18 mouse cellular contexts compared by ENCODE assay signal in genomic region chr10:67143661-67144060, GRCm38 (mm10). TPM values are rescaled to one million over a fixed set of nuclear protein-coding genes. Genes with fewer than 3 reads are reported as not detected.
DNase-seq lines count a peak whose midpoint lies in the region; ATAC-seq and TF ChIP-seq lines count a peak whose summit lies in the region.
"Had no signal": no experiment of that assay in that cellular context is flagged by ENCODE, and none has a peak within 500 bp of the region (broad histone marks: within the 10 kb centered on the region; RNA-seq: fewer than 3 reads in every experiment).

No protein-coding gene starts in this region.

- H3K36me3 ChIP-seq in hindbrain, postnatal 0 days (ENCODE audit: insufficient read depth, low read length) = no peaks in the 10 kb centered on the region
- H3K36me3 ChIP-seq in hindbrain, embryonic 13.5 days = no peaks in the 10 kb centered on the region
- H3K36me3 ChIP-seq: intestine, embryonic 15.5 days; neural tube, embryonic 13.5 days had no signal

- no peak overlapping the region for H3K9ac ChIP-seq in hindbrain, postnatal 0 days (replicated peaks; ENCODE audit: low read length)
- H3K9ac ChIP-seq in hindbrain, embryonic 13.5 days = no peak overlapping the region
- H3K9ac ChIP-seq: intestine, embryonic 15.5 days; neural tube, embryonic 13.5 days had no signal

- no peak for ATAC-seq in hindbrain, postnatal 0 days
- no peak for ATAC-seq in hindbrain, embryonic 13.5 days (ENCODE audit: low FRiP score)
- ATAC-seq: intestine, embryonic 15.5 days; midbrain, embryonic 16.5 days had no signal

- H3K9me3 ChIP-seq in hindbrain, postnatal 0 days (ENCODE audit: low read length) = no peaks in the 10 kb centered on the region
- no peaks in the 10 kb centered on the region for H3K9me3 ChIP-seq in hindbrain, embryonic 13.5 days
- H3K9me3 ChIP-seq: intestine, embryonic 15.5 days; neural tube, embryonic 13.5 days had no signal

- H3K4me1 ChIP-seq in hindbrain, postnatal 0 days (ENCODE audit: insufficient read depth, low read length) = 0 out of 2 replicates have a peak, but pooled peaks cover 3% of the 10 kb centered on the region
- peaks cover 7% of the 10 kb centered on the region for H3K4me1 ChIP-seq in hindbrain, embryonic 13.5 days (replicated peaks)
- H3K4me1 ChIP-seq in lung, adult 2 months (ENCODE audit: control insufficient read depth, insufficient read depth, low read length) = peaks cover 5% of the 10 kb centered on the region; the same call in 1 of the 2 replicates
- H3K4me1 ChIP-seq: intestine, embryonic 15.5 days had no signal

- no peak overlapping the region for H3K4me3 ChIP-seq in hindbrain, postnatal 0 days (ENCODE audit: low read length)
- H3K4me3 ChIP-seq in hindbrain, embryonic 13.5 days = no peak overlapping the region
- H3K4me3 ChIP-seq in lung, adult 2 months (replicated peaks; ENCODE audit: extremely low read depth, low read depth, low read length) = no peak overlapping the region
- H3K4me3 ChIP-seq: heart, adult 2 months; intestine, embryonic 15.5 days; neural tube, embryonic 13.5 days had no signal

- peak; percentile 23 to 41 for DNase-seq in adrenal gland, postnatal 36 days
- DNase-seq in adrenal gland, postnatal 4 days (ENCODE audit: low spot score in 2 of 2) = no peak
- peak; percentile 48 for DNase-seq in hindbrain, postnatal 0 days (ENCODE audit: low spot score)
- DNase-seq in lung, postnatal 14 days = peak; percentile 22
- no peak for DNase-seq in lung, adult 2 months
- peak; percentile 38 for DNase-seq in mesoderm, embryonic 11.5 days (ENCODE audit: low read depth, low spot score)
- DNase-seq in natural killer cell, adult 2 months (ENCODE audit: low spot score in 2 of 2) = no peak
- DNase-seq: adrenal gland, postnatal 14 days; cerebellum, adult 11 months; heart, adult 2 months; kidney, postnatal 4 days; liver; thymus, postnatal 36 days had no signal

- TF ChIP-seq CTCF in hindbrain, postnatal 0 days (IDR thresholded peaks at IDR 0.05; ENCODE audit: low read depth) = no peak
- TF ChIP-seq CTCF in lung, adult 2 months (IDR thresholded peaks at IDR 0.05; ENCODE audit: insufficient read depth, low read length) = no peak

- no peaks in the 10 kb centered on the region for H3K27me3 ChIP-seq in hindbrain, postnatal 0 days (ENCODE audit: insufficient read depth, low read length)
- no peaks in the 10 kb centered on the region for H3K27me3 ChIP-seq in hindbrain, embryonic 13.5 days
- H3K27me3 ChIP-seq: intestine, embryonic 15.5 days; neural tube, embryonic 13.5 days had no signal

- TF ChIP-seq POLR2A in lung, adult 2 months (IDR thresholded peaks at IDR 0.05; ENCODE audit: borderline replicate concordance, extremely low read depth, low read depth, low read length) = no peak

- no peak overlapping the region for H3K27ac ChIP-seq in hindbrain, postnatal 0 days
- H3K27ac ChIP-seq in hindbrain, embryonic 13.5 days = no peak overlapping the region
- H3K27ac ChIP-seq: heart, adult 2 months; intestine, embryonic 15.5 days; macrophage; neural tube, embryonic 13.5 days had no signal

- no peak overlapping the region for H3K4me2 ChIP-seq in hindbrain, postnatal 0 days (ENCODE audit: low read depth, low read length)
- no peak overlapping the region for H3K4me2 ChIP-seq in hindbrain, embryonic 13.5 days
- H3K4me2 ChIP-seq: intestine, embryonic 15.5 days; neural tube, embryonic 13.5 days had no signal

RNA-seq across cellular contexts. Expression of gene Reep3, which starts 46.9 kb away (rescaled TPM):
- total RNA-seq in adrenal gland, postnatal 36 days (2021) = 10 to 100 TPM; 44.7 to 46.3 TPM
- 10 to 100 TPM; 46.2 to 47.0 TPM for total RNA-seq in adrenal gland, postnatal 4 days (2021)
- total RNA-seq in hindbrain, postnatal 0 days (2014; rRNA removed) = 33.9 and 35.5 TPM in 2 replicates
- polyA plus RNA-seq in hindbrain, postnatal 0 days (2015; fragmentation: Nextera tagmentation; extraction: Ambion mirVana) = 36.2 and 37.5 TPM in 2 replicates
- 42.6 and 44.9 TPM in 2 replicates for polyA plus RNA-seq in hindbrain, embryonic 13.5 days (2015; fragmentation: Nextera tagmentation; extraction: Ambion mirVana)
- 16.7 and 26.5 TPM in 2 replicates for polyA plus RNA-seq in lung, adult 2 months (2012; rRNA removed)

RNA-seq across cellular contexts. Expression of gene Jmjd1c, which starts 47.7 kb away (rescaled TPM):
- total RNA-seq in adrenal gland, postnatal 36 days (2021) = 10 to 100 TPM; 52.9 to 57.7 TPM
- 10 to 100 TPM; 78.5 to 82.9 TPM for total RNA-seq in adrenal gland, postnatal 4 days (2021)
- 53.7 and 54.1 TPM in 2 replicates for total RNA-seq in hindbrain, postnatal 0 days (2014; rRNA removed)
- 45.4 and 45.6 TPM in 2 replicates for polyA plus RNA-seq in hindbrain, postnatal 0 days (2015; fragmentation: Nextera tagmentation; extraction: Ambion mirVana)
- 47.7 and 50.3 TPM in 2 replicates for polyA plus RNA-seq in hindbrain, embryonic 13.5 days (2015; fragmentation: Nextera tagmentation; extraction: Ambion mirVana)
- 16.4 and 19.4 TPM in 2 replicates for polyA plus RNA-seq in lung, adult 2 months (2012; rRNA removed)

Comparison
In these comparisons a context has a peak if more than half of its experiments do, and no peak if none do; other contexts are left out.
1. DNase-seq: peak in adrenal gland, postnatal 36 days (2 of 2), hindbrain, postnatal 0 days (single experiment), lung, postnatal 14 days (single experiment) and mesoderm, embryonic 11.5 days (single experiment); none in adrenal gland, postnatal 4 days (0 of 2), lung, adult 2 months (single experiment) and natural killer cell, adult 2 months (0 of 2).